Mouse (Mus musculus) brain, embryonic 14.5 days (tissue): Measurements from ENCODE around the gene Glis1.

Source experiments
- CTCF ChIP-seq: fragments of 200-500 bp; IDR thresholded peaks from 2 replicates; pipeline ENCODE4 v1.5.1; 2012; ENCODE audit warnings: inconsistent platforms, mild to moderate bottlenecking, moderate library complexity, borderline replicate concordance; ENCODE audit not compliant: insufficient read depth, insufficient read length; ENCODE audit errors: extremely low read depth
- POLR2A ChIP-seq: fragments of 200-500 bp; IDR thresholded peaks from 2 replicates; pipeline ENCODE4 v1.6.1; 2012; ENCODE audit warnings: mild to moderate bottlenecking, inconsistent platforms, borderline replicate concordance; ENCODE audit not compliant: poor library complexity, insufficient read depth, insufficient read length, severe bottlenecking; ENCODE audit errors: extremely low read depth

GRCm38 (mm10) chr4:107393771-107394170 lies 40.6 kb upstream of the Glis1 start:
- TF ChIP-seq POLR2A (no peak), CTCF (no peak)
